Mouse (Mus musculus): Measurements from ENCODE around the gene Cntn1.
"Not testable (repeated sequence)": the region's sequence is repeated elsewhere in the genome, so short reads cannot be mapped to it uniquely, and the experiment has no call there.

The Cntn1 gene

DNA sequence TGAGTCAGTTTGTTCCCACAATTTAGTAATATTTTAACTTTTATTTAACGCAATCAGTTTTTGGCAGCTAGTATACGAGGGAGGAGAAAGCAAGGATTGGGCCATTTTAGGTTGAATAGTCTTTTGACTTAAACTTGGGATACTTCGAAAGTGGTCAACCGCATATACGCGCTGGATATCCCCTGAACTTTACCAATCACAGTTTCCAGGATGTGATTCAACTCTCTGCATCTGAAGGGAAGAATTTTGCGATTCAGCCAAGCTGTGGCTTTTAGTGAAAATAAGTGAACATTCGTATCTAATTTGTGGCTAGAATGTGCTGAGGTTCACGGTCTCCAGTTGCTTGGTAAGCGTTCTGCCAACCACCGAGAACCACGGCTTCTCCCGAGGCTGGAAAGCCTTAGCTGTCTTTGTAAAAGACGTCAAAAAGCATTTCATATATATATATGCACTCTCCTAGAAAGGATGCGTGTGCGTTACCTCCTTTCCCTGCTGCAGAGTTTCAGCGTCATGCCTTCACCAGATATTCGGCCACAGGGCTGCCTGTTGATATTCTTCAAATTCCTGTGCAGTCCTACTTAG lies 217.9 kb downstream of the Cntn1 start:
- in situ Hi-C loops (cut with MboI), result no loop called here

DNA sequence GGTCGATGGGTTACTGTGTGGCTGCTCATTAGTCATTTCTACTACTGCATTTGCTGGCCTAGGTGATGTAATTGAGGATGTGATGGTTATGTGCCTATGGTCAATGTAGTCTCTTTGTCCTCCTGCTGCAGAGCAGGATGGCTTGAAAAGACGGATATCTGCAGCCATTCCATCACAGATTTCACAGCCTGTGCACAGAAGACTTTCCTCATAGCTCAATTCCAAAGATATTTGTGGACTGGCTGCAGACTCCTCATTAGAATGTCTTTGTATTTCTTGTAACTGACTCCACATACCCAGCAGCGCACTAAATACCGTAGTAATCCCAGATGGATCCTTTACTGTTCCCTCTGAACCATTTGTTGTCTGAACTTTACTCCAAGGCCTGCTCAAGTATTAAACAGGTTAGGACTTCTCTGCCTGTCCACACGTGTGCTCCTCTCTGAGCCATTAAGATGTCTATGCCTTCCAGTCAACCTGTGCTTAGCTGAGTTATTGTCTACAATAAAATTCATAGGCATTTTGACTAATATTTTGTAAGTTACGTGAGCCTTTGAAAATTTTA lies 220.9 kb downstream of the Cntn1 start:
- in situ Hi-C loops (cut with MboI), result no loop called here

DNA sequence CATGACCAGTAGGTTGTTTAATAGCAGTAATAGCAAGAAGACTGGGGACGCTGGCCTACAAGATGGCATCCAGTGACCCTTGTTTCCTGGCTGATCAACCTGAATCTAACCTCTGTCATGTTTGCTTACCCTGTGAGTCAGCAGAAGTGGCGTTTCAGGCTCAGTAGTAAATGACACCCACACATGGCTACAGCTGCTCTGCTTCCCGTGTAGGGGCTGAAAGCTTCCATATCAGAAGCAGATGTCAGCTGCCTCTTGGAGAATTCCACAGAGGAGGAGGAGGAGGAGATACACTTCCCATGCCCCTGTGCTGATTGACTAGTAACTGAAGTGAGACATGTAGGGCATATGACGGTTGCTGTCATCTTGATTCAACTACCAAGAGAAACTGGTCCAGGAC lies 225.9 kb downstream of the Cntn1 start:
- in situ Hi-C loops (cut with MboI), result loop anchor here (25.0 kb wide), 1 partner anchor 935 kb away; no protein-coding TSS in a partner anchor

DNA sequence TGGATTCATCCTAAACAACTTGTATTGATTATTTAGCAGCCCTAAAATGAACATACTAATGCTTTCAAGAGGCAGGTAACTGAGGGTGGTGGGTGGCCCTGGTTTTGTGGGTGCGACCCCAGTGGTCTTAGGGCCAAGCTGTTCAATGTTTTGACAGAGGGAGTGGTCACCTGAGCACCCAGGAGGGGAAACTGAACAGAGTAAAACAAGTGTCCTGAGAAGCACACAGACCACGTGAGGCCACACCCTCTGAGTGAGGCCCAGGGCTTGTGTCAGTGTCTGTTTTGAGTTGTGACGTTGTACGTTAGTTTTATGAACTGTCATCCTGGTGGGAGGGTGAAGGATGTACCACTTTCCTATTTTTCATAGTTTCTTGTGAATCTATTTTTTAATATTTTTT lies 227.0 kb downstream of the Cntn1 start:
- in situ Hi-C loops (cut with MboI), result loop anchor here (25.0 kb wide), 1 partner anchor 934 kb away; no protein-coding TSS in a partner anchor

DNA sequence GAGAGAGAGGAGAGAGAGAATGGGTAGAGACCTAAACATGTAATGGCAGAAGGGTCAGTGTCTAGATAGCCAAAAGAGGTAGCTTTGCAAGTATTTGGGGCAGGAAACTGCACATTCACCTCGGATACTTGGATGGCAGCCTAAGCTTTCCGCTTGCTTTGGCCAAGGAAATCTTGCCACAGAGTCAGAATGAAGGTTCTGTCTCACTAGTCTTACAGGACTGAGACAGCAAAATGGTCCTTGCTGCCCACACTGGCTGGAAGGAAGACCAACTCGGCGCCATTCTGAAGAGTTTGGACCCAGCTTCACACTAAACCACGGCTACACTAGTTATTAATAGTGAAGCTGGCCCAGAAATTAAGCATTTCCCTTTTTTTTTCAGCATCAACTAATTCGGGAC lies 230.0 kb downstream of the Cntn1 start:
- in situ Hi-C loops (cut with MboI), result loop anchor here (25.0 kb wide), 1 partner anchor 931 kb away; no protein-coding TSS in a partner anchor

DNA sequence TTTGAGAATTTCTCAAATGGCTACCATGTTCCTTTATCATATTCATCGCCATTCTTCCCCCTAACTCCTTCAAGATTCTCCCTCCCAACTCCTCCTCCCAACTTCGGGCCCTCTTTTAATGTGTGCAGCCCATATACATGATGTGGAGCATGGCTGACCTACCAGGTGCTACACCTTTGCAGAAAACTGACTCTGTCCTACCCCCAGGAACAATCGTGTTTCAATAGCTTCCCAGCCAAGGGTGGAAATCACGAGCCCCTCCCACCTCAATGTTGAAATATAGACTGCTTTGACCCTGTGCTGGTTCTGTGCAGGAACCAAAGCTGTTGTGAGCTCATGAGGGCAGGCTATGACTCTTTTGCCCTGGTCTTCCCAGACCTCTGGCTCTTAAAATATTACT lies 236.7 kb downstream of the Cntn1 start:
- in situ Hi-C loops (cut with MboI), result loop anchor here (25.0 kb wide), 1 partner anchor 925 kb away; no protein-coding TSS in a partner anchor

DNA sequence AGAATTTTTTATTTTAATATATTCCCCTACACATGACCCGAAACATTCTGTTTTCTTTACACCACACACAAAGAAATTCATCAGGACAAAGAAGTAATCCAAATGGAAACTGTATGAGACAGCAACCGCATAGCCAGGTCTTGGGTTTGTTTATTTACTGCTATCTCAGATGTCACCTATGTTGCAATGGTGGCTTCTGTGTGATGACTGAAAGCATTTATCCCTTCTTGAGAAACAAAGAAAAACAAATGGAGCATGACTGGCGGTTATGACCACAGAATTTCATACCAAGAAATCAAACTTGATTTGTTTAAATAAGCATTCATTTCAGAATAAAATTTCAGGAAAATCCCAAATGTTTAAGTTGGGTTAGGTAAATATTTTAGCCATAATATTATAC lies 245.5 kb downstream of the Cntn1 start:
- in situ Hi-C loops (cut with MboI), result loop anchor here (25.0 kb wide), 1 partner anchor 916 kb away; no protein-coding TSS in a partner anchor

DNA sequence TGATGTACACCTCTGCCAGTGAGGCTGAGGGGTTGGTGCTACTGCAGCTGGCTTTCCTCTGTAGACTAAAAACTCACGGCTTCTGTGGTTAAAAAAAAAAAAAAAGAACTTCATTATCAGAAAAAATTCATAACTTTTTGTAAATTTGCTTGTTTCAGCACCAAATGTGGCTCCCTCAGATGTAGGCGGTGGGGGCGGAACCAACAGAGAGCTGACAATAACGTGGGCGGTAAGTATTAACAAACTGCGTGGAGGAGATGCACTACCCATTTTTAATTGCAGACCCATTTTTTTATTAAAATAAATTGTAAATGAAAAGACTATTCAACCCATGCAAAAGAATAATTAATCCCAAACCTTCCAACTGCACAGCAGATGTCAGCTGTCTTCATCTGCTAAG lies 251.8 kb downstream of the Cntn1 start:
- in situ Hi-C loops (cut with MboI), result no loop called here

DNA sequence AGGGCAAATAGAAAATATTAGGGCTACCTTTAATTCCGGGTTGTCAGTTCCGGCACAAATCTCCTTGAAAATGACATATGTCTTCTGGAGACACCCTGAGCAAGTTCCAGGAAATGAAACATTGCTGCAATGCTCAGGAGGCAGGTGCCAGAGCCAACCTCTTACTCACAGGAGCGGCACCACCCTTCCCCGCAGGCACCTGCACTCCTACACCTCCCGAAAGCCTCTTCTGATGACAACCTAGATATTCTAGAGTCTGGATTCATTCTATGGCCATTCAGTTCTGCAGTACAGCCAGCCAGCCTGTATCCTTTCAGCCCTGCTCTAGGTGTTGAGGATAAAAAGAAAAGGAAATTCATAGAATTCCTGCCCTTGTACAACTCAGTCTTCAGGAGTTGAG lies 253.3 kb downstream of the Cntn1 start:
- in situ Hi-C loops (cut with MboI), result no loop called here

DNA sequence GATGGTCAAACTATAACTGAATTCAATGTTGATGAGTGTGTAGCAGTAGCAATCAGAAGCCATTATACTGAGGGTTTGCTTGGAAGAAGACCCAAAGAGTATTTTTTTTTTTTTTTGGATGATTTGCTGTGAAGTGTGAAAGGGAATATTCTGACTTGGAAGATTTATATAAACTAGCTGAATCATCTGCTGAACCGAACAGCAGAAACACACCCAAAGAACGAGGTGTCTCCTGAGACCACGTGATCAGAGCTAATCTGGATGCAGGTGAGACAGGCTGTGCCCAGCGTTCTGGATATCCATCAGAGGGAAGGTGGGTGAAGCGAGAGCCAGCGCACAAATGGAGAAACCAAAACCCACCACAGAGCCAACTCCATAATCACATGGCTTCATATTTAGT lies 271.0 kb downstream of the Cntn1 start:
- in situ Hi-C loops (cut with MboI), result no loop called here

DNA sequence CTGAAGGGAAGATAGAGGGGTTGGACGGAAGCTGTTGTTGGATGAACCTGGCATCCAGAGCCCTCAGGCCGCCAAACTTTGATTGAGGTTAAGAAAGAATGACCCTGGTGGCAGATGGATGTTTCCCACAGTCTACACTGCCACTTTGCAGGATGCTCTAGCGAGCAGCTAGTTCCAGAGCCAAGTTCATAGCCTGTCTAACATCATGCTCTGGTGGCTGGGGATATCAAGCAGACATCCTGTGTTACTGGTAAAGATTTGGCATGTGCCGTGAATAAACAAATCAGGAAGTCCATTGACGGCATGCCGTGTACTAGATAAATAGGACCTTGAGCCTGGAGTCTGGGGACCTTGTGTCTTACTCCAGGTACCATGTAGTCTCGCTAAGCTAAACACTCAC lies 276.1 kb downstream of the Cntn1 start:
- in situ Hi-C loops (cut with MboI), result no loop called here

DNA sequence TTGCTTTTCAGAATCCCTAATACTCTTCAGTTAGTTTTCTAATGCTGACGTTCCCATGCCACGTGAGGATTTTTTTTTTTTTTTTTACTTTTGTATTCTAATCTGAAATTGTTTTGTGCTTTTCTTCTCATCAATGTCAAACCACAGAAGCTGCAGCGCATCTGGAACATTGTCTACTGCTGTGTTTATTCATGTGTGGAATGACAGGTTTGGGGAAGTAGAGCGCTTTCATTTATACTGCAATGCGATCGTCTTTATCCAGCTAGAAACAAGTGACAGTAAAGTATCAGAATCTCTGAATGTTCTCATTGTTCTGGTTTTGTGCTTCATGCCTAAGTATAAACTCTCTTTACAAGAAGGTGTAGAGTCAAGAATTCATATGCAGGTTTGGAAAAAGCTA lies 289.3 kb downstream of the Cntn1 start:
- in situ Hi-C loops (cut with MboI), result no loop called here

DNA sequence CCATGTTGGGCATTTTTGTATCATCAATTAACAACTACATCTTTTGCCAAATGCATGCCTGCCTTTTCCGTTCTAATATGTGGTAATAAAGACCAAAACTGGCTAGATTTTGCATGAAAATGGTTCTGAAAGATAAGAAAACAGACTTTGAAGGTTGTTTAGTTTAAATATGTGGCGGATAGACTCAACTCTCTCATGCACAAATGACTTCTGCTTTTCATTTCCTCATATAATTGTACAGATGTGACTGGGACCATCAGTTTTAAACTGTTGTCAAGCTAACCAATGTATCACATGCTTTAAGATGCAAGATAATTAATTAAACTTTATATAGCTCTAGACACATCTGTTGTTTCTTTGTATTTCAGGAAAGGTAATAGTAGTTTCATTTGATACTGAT lies 290.5 kb downstream of the Cntn1 start:
- in situ Hi-C loops (cut with MboI), result no loop called here

DNA sequence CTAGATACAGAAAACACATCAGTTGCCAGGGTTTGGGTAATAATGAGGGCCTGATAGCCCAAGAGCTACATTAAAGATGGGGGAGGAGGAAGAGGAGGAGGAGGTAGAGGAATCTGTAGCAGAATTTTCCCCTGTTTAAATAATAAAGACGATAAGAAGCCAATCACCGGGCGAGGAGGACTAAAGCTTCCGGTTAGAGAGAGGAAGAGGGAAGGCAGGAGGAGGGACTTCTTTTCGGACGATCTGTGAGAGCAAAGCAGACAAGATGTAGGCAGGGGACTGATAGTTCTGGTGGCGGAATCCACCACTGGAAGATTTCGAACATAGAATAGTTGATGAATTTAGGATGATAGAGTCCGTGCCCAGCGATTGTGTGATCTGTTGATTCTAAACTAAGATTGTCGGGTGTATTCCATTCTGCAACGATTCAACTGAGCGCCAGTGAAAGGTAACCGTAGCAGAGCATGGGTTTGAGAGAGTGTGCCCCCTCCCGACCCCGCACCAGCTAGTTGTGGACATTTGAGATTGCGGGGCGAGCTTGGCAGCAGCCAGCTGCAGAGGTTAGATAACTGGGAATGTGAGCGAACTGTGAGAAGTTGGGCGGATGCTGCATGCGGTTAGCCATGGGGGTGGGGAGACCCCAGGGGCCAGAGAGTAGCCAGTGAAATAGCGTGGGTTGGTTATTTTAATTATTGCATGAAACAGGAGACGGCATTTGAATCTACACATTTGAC lies 293.3 kb downstream of the Cntn1 start:
- in situ Hi-C loops (cut with MboI), result no loop called here

DNA sequence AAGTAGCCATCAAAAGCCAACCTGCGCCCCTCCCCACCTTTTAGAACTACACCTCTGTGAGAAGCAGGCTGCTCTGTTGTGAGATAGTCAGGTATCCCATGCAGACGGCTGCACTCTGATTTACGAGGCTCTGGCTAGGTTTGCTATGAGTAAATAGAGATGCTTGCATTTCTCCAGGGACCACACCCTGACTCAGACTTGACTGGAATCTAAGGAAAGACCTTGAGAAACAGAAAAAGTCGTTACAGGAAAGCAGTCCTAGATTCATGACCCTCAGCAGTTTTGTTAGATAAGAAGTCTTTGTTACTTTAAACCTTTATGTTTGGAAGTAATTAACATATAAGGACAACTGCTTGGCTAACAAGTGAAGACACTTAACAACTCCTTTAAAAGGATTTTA lies 296.5 kb downstream of the Cntn1 start:
- in situ Hi-C loops (cut with MboI), result no loop called here

DNA sequence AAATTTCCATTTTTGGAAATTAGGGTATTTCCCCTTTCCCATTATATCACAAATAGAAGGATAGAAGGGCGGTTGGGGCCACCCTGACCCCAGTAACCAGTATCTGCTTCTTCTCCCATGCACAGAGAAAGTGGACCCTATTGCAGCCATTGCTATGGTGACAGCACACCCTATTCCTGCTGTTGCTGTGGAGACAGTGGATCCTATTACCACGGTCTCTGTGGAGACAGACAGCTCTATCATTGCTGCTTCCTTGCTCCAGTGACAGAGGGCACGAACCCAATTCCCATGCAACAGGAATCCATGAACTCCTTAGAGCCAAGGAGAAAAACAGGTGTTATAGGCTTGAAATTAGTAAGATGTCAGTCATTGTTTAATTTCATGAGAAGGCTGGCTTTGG lies 296.9 kb downstream of the Cntn1 start:
- in situ Hi-C loops (cut with MboI), result no loop called here

DNA sequence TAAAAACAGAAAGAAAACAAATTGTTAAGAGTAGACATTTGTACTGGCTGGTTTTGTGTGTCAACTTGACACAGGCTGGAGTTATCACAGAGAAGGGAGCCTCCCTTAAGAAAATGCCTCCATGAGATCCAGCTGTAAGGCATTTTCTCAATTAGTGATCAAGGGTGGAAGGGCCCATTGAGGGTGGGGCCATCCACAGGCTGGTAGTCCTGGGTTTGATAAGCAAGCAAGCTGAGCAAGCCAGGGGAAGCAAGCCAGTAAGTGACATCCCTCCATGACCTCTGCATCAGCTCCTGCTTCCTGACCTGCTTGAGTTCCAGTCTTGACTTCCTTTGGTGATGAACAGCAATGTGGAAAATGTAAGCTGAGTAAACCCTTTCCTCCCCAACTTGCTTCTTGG lies 297.5 kb downstream of the Cntn1 start:
- in situ Hi-C loops (cut with MboI), result not testable (repeated sequence)

DNA sequence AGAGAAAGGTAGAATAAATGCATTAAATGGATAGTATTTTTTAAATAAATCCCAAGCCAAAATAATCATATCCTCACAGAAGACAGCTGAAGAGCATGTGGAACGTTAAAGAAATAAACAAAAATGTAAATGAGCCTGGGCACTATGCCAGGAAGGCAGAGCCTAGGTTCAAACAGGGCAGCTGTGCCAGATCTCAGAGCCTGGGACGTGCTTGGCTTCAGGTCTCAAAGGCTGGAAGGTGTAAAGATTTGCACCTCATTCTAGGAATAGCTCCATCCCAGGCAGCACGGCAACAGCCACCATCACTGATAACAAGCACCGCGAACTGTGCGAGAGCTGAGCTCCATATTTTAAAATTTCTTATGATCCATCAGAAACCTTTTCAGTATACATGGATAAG lies 313.2 kb downstream of the Cntn1 start:
- in situ Hi-C loops (cut with MboI), result no loop called here

DNA sequence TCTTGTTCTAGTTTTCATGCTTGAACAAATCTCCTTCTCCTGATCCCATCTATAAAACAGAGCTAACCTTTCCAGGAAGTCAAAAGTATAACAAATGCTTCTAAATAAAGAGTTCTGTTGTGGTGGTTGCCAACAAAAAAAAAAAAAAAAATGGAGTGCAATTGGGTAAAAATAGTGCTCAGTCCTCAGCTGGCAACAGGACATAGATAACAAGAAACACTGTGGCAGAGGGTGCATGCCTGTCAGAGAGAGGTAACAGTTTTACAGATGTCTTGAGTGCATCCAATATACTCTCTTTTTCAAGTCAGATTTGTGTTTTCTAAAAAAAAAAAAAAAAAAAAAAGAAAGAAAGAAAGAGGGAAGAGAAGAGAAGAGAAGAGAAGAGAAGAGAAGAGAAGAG lies 313.6 kb downstream of the Cntn1 start:
- in situ Hi-C loops (cut with MboI), result no loop called here

Data from mature B cell (primary cell).